ENCODE assay signal across 8 mouse cellular contexts in the genomic region with DNA sequence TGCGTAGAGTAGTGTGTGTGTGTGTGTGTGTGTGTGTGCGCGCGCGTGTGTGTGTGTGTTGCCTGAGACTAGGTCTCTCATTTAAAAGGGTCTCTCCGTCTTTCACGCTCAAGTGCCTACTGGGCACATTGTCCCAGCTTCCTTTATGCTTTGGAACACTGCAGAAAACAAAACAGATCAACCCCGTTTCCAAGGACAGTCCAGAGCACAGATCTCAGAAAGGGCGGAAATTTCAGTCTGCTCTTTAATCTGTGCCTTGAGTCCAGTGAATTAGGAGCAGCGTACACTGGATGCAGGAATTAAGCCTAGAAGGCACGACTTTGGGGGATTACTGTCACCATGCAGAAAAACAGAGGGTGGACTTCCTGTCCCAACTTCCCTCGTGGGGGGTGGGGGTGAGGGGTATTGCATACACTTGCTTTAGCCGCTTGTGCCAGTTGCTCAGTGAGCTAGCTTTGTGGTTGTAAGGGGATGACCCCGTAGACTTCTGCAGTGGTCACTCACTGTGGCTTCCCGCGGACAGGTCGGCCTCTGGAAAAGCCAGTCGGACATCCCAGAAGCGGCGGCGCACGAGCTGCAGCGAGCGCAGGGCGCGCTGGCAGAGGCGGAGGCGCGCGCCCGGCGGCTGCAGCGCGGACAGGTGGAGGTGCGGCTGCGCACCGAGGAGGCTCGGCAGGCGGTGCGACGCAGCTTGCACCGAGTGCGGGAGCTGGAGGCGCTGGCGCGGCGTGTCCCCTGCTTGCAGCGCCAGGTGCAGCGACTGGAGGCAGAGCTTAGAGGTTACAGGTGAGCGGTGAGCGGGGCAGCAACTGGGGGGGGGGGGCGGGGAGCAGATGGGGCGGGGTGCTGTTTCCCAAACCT. TPM values are rescaled to one million over a fixed set of nuclear protein-coding genes. Genes with fewer than 3 reads are reported as not detected.
DNase-seq lines count a peak whose midpoint lies in the region; ATAC-seq lines count a peak whose summit lies in the region.

No protein-coding gene starts in this region.

- H3K4me2 ChIP-seq in heart, embryonic 16.5 days (ENCODE audit: low read depth, low read length) = peak overlapping the region; percentile 69
- H3K4me2 ChIP-seq in liver, embryonic 13.5 days = peak overlapping the region; percentile 71
- H3K4me2 ChIP-seq in stomach, embryonic 15.5 days = peak overlapping the region; percentile 90

- 4% methylated on average over 51 of the region's 53 CpGs for WGBS in heart, embryonic 16.5 days
- 6% methylated on average over 53 of the region's 53 CpGs for WGBS in liver, embryonic 13.5 days (ENCODE audit: insufficient replicate concordance)
- WGBS in stomach, embryonic 15.5 days = 4% methylated on average over 53 of the region's 53 CpGs

- peaks cover 22% of the 10 kb centered on the region for H3K4me1 ChIP-seq in heart, embryonic 16.5 days (ENCODE audit: control insufficient read depth, insufficient read depth, low read length)
- H3K4me1 ChIP-seq in liver, embryonic 13.5 days (replicated peaks) = peaks cover 34% of the 10 kb centered on the region
- peaks cover 34% of the 10 kb centered on the region for H3K4me1 ChIP-seq in stomach, embryonic 15.5 days

- H3K4me3 ChIP-seq in heart, embryonic 16.5 days (ENCODE audit: low read length) = peak overlapping the region; percentile 47
- peak overlapping the region; percentile 50 for H3K4me3 ChIP-seq in liver, embryonic 13.5 days (replicated peaks)
- H3K4me3 ChIP-seq in stomach, embryonic 15.5 days (replicated peaks) = peak overlapping the region; percentile 42

- no peak for ATAC-seq in heart, embryonic 16.5 days (replicated peaks; ENCODE audit: extremely low read depth, insufficient read depth, low FRiP score)
- ATAC-seq in liver, embryonic 13.5 days (ENCODE audit: low read depth) = no peak
- ATAC-seq in stomach, embryonic 15.5 days (ENCODE audit: insufficient read depth, low FRiP score, low read depth) = no peak

- no peak overlapping the region for H3K9ac ChIP-seq in heart, embryonic 16.5 days (ENCODE audit: low read length)
- H3K9ac ChIP-seq in liver, embryonic 13.5 days = no peak overlapping the region
- no peak overlapping the region for H3K9ac ChIP-seq in stomach, embryonic 15.5 days

- no peaks in the 10 kb centered on the region for H3K36me3 ChIP-seq in heart, embryonic 16.5 days (ENCODE audit: control insufficient read depth, insufficient read depth)
- H3K36me3 ChIP-seq in liver, embryonic 13.5 days = no peaks in the 10 kb centered on the region
- H3K36me3 ChIP-seq in stomach, embryonic 15.5 days = no peaks in the 10 kb centered on the region

- no peaks in the 10 kb centered on the region for H3K9me3 ChIP-seq in heart, embryonic 16.5 days (replicated peaks; ENCODE audit: control insufficient read depth, low read length)
- no peaks in the 10 kb centered on the region for H3K9me3 ChIP-seq in liver, embryonic 13.5 days (replicated peaks)
- H3K9me3 ChIP-seq in stomach, embryonic 15.5 days = no peaks in the 10 kb centered on the region

- H3K27me3 ChIP-seq in heart, embryonic 16.5 days (ENCODE audit: control insufficient read depth, insufficient read depth, low read length) = peaks cover 43% of the 10 kb centered on the region
- H3K27me3 ChIP-seq in liver, embryonic 13.5 days = peaks cover 95% of the 10 kb centered on the region
- peaks cover 45% of the 10 kb centered on the region for H3K27me3 ChIP-seq in stomach, embryonic 15.5 days (replicated peaks)

- H3K27ac ChIP-seq in heart, embryonic 16.5 days (ENCODE audit: low read length) = no peak overlapping the region
- no peak overlapping the region for H3K27ac ChIP-seq in liver, embryonic 13.5 days
- H3K27ac ChIP-seq in stomach, embryonic 15.5 days = no peak overlapping the region

- intact Hi-C loops in left cerebral cortex, postnatal 14 days (cut with DNase I) = no loop called here

- DNase-seq in left cerebral cortex, adult 18-20 months (ENCODE audit: low spot score in 2 of 2) = peak; percentile 25 to 32
- DNase-seq in left cerebral cortex, postnatal 14 days (ENCODE audit: low spot score in 2 of 2) = no peak
- DNase-seq in embryo, embryonic 10.5 days (ENCODE audit: low spot score) = peak; percentile 45
- no peak for DNase-seq in liver, embryonic 13.5 days
- no peak for DNase-seq in layer of hippocampus, adult 8-10 months (ENCODE audit: low spot score in 2 of 2)
- no peak for DNase-seq in c-Kit-positive CD71-positive TER-119-positive erythroid progenitor cells, embryonic 14.5 days (ENCODE audit: low spot score)

RNA-seq across cellular contexts. Expression of gene Efcc1, which starts 1.7 kb away (rescaled TPM):
- 1 to 10 TPM; 4.9 to 5.6 TPM for total RNA-seq in left cerebral cortex, adult 18-20 months (2021)
- total RNA-seq in left cerebral cortex, postnatal 14 days (2021) = 1 to 10 TPM; 4.0 to 4.3 TPM
- polyA plus RNA-seq in heart, embryonic 16.5 days (2015; fragmentation: Nextera tagmentation; extraction: Ambion mirVana) = 0.80 and 1.2 TPM in 2 replicates
- 0.16 and 0.35 TPM in 2 replicates for polyA plus RNA-seq in liver, embryonic 13.5 days (2015; fragmentation: Nextera tagmentation; extraction: Ambion mirVana)
- 1.5 and 1.8 TPM in 2 replicates for polyA plus RNA-seq in stomach, embryonic 15.5 days (2015; fragmentation: Nextera tagmentation; extraction: Ambion mirVana)
- total RNA-seq in layer of hippocampus, adult 8-10 months (2022) = 1 to 10 TPM; 4.6 to 9.4 (median 5.8) TPM

RNA-seq across cellular contexts. Expression of gene Gp9, which starts 45.5 kb away (rescaled TPM):
- total RNA-seq in left cerebral cortex, adult 18-20 months (2021) = under 1 TPM; 0.80 to 0.86 TPM
- 1 to 10 TPM; 1.3 TPM for total RNA-seq in left cerebral cortex, postnatal 14 days (2021)
- polyA plus RNA-seq in heart, embryonic 16.5 days (2015; fragmentation: Nextera tagmentation; extraction: Ambion mirVana) = 3.3 and 3.4 TPM in 2 replicates
- 32.7 and 35.6 TPM in 2 replicates for polyA plus RNA-seq in liver, embryonic 13.5 days (2015; fragmentation: Nextera tagmentation; extraction: Ambion mirVana)
- 1.7 and 2.4 TPM in 2 replicates for polyA plus RNA-seq in stomach, embryonic 15.5 days (2015; fragmentation: Nextera tagmentation; extraction: Ambion mirVana)
- 1 to 10 TPM in 2 of 4 experiments, under 1 TPM in 2; 0.37 to 1.5 (median 0.85) TPM for total RNA-seq in layer of hippocampus, adult 8-10 months (2022)

Comparison
In these comparisons a context has a peak if more than half of its experiments do, and no peak if none do; other contexts are left out.
1. DNase-seq: peak in left cerebral cortex, adult 18-20 months (2 of 2) and embryo, embryonic 10.5 days (single experiment); none in left cerebral cortex, postnatal 14 days (0 of 2), liver, embryonic 13.5 days (single experiment), layer of hippocampus, adult 8-10 months (0 of 2) and c-Kit-positive CD71-positive TER-119-positive erythroid progenitor cells, embryonic 14.5 days (single experiment).
2. Peak in every context shown above with its lines, with median percentiles within 50 percentile points of each other: H3K4me2 ChIP-seq and H3K4me3 ChIP-seq.